21 mouse cellular contexts compared by ENCODE assay signal in genomic region chr2:130582552-130582951, GRCm38 (mm10). TPM values are rescaled to one million over a fixed set of nuclear protein-coding genes. Genes with fewer than 3 reads are reported as not detected.
DNase-seq lines count a peak whose midpoint lies in the region; ATAC-seq and TF ChIP-seq lines count a peak whose summit lies in the region.
"Had no signal": no experiment of that assay in that cellular context is flagged by ENCODE, and none has a peak within 500 bp of the region (broad histone marks: within the 10 kb centered on the region; RNA-seq: fewer than 3 reads in every experiment).

Gene Avp (minus strand): TSS chr2:130582554.

- H3K9ac ChIP-seq in heart, adult 2 months (ENCODE audit: low read depth, low read length), result no peak within 1 kb of the TSS
- H3K9ac ChIP-seq in kidney, embryonic 15.5 days, result no peak within 1 kb of the TSS
- no peak within 1 kb of the TSS for H3K9ac ChIP-seq in forebrain, embryonic 14.5 days (ENCODE audit: low read length)
- H3K9ac ChIP-seq: liver, postnatal 0 days had no signal

- H3K79me2 ChIP-seq in heart, adult 2 months (replicated peaks; ENCODE audit: control insufficient read depth, insufficient read depth, low read length), result no peaks in the 10 kb centered on the region

- WGBS in heart, adult 2 months, result 52% methylated on average over 10 of the region's 10 CpGs
- 43% methylated on average over 10 of the region's 10 CpGs for WGBS in kidney, embryonic 15.5 days
- 33% methylated on average over 10 of the region's 10 CpGs for WGBS in forebrain, embryonic 14.5 days
- WGBS in limb, embryonic 10.5 days, result 39% methylated on average over 10 of the region's 10 CpGs

- H3K36me3 ChIP-seq in heart, adult 2 months (ENCODE audit: control insufficient read depth, insufficient read depth, low read length), result no peaks in the 10 kb centered on the region
- H3K36me3 ChIP-seq in kidney, embryonic 15.5 days, result no peaks in the 10 kb centered on the region
- H3K36me3 ChIP-seq in forebrain, embryonic 14.5 days (ENCODE audit: control insufficient read depth, insufficient read depth, low read length), result no peaks in the 10 kb centered on the region
- H3K36me3 ChIP-seq in limb, embryonic 10.5 days, result no peaks in the 10 kb centered on the region

- H3K4me3 ChIP-seq in heart, adult 2 months, result no peak within 1 kb of the TSS
- no peak within 1 kb of the TSS for H3K4me3 ChIP-seq in kidney, embryonic 15.5 days (replicated peaks)
- no peak within 1 kb of the TSS for H3K4me3 ChIP-seq in forebrain, embryonic 14.5 days (ENCODE audit: low read depth, low read length)
- no peak within 1 kb of the TSS for H3K4me3 ChIP-seq in limb, embryonic 10.5 days

- no peak for TF ChIP-seq CTCF in heart, adult 2 months (IDR thresholded peaks at IDR 0.05)

- ATAC-seq in kidney, embryonic 15.5 days (replicated peaks; ENCODE audit: low FRiP score), result no peak
- ATAC-seq in forebrain, embryonic 14.5 days, result no peak
- ATAC-seq: intestine, embryonic 16.5 days; liver, postnatal 0 days had no signal

- no peaks in the 10 kb centered on the region for H3K9me3 ChIP-seq in kidney, embryonic 15.5 days (replicated peaks)
- H3K9me3 ChIP-seq in forebrain, embryonic 14.5 days (replicated peaks; ENCODE audit: control insufficient read depth, low read length), result no peaks in the 10 kb centered on the region
- H3K9me3 ChIP-seq in limb, embryonic 10.5 days (replicated peaks), result no peaks in the 10 kb centered on the region
- H3K9me3 ChIP-seq: megakaryocyte, embryonic 14.5 days had no signal

- no peak for TF ChIP-seq POLR2A in heart, adult 2 months (IDR thresholded peaks at IDR 0.05; ENCODE audit: insufficient read depth, low read depth, low read length)

- H3K27me3 ChIP-seq in heart, adult 2 months (ENCODE audit: control insufficient read depth, insufficient read depth, low read length), result peaks cover 19% of the 10 kb centered on the region
- peaks cover 57% of the 10 kb centered on the region for H3K27me3 ChIP-seq in kidney, embryonic 15.5 days
- peaks cover 51% of the 10 kb centered on the region for H3K27me3 ChIP-seq in forebrain, embryonic 14.5 days (replicated peaks; ENCODE audit: control insufficient read depth, insufficient read depth, low read length)
- peaks cover 70% of the 10 kb centered on the region for H3K27me3 ChIP-seq in limb, embryonic 10.5 days (ENCODE audit: low read depth, poor library complexity, severe bottlenecking)

- no peak within 1 kb of the TSS for H3K27ac ChIP-seq in heart, adult 2 months
- H3K27ac ChIP-seq in kidney, embryonic 15.5 days, result no peak within 1 kb of the TSS
- H3K27ac ChIP-seq in forebrain, embryonic 14.5 days (ENCODE audit: low read depth, low read length), result no peak within 1 kb of the TSS
- 0 out of 2 replicates have a peak within 1 kb of the TSS, but pooled peaks have one; percentile 14 for H3K27ac ChIP-seq in limb, embryonic 10.5 days
- H3K27ac ChIP-seq: left cerebral cortex, adult 2 months had no signal

- no peak for TF ChIP-seq EP300 in heart, adult 2 months (IDR thresholded peaks at IDR 0.05; ENCODE audit: insufficient read depth, low read depth, low read length)

- intact Hi-C loops in heart, adult 2 months (cut with DNase I), result no loop called here

- no peaks in the 10 kb centered on the region for H3K4me1 ChIP-seq in heart, adult 2 months (ENCODE audit: control insufficient read depth, insufficient read depth, low read length)
- H3K4me1 ChIP-seq in kidney, embryonic 15.5 days, result peaks cover 19% of the 10 kb centered on the region
- no peaks in the 10 kb centered on the region for H3K4me1 ChIP-seq in forebrain, embryonic 14.5 days (ENCODE audit: control insufficient read depth, insufficient read depth, low read length)
- H3K4me1 ChIP-seq in limb, embryonic 10.5 days, result peaks cover 23% of the 10 kb centered on the region

- H3K4me2 ChIP-seq in kidney, embryonic 15.5 days, result peak within 1 kb of the TSS; percentile 63; the same call in 1 of the 2 replicates
- no peak within 1 kb of the TSS for H3K4me2 ChIP-seq in forebrain, embryonic 14.5 days (ENCODE audit: low read length)

- DNase-seq in heart, adult 18-20 months, result no peak
- DNase-seq in heart, adult 2 months, result no peak
- DNase-seq in kidney, postnatal 14 days, result no peak
- DNase-seq in forebrain, embryonic 14.5 days (ENCODE audit: low spot score), result no peak
- DNase-seq in limb, embryonic 10.5 days (ENCODE audit: low spot score), result no peak
- DNase-seq in frontal cortex, postnatal 14 days (ENCODE audit: low spot score in 2 of 2), result no peak
- DNase-seq: adrenal gland, postnatal 36 days; B cell, adult 2 months; cerebellum, adult 2 months; liver; liver, postnatal 0 days; lung, postnatal 14 days had no signal

RNA-seq across cellular contexts. Expression of gene Avp, which starts in this region (rescaled TPM):
- 10 to 100 TPM; 15.5 to 25.6 TPM for total RNA-seq in heart, adult 18-20 months (2021)
- total RNA-seq in heart, adult 2 months (2021), result 10 to 100 TPM in 1 of 2 experiments, 1 to 10 TPM in 1; 9.8 to 10.3 TPM
- not detected in 2 replicates for polyA plus RNA-seq in heart, adult 2 months (2012; rRNA removed)
- polyA plus RNA-seq in kidney, embryonic 15.5 days (2015; fragmentation: Nextera tagmentation; extraction: Ambion mirVana), result not detected in 2 replicates
- polyA plus RNA-seq in forebrain, embryonic 14.5 days (2014; fragmentation: Nextera tagmentation; extraction: Ambion mirVana), result 17.7 and 27.0 TPM in 2 replicates
- polyA plus RNA-seq in limb, embryonic 10.5 days (2016; fragmentation: Nextera tagmentation; extraction: Ambion mirVana), result not detected in 2 replicates
- total RNA-seq: adrenal gland, postnatal 36 days; gastrocnemius, postnatal 4 days; neutrophil, adult 5-6 weeks had no signal
- polyA plus RNA-seq: cerebellum, adult 2 months; embryonic facial prominence, embryonic 11.5 days; intestine, embryonic 16.5 days; kidney, embryonic 16.5 days; liver, postnatal 0 days; testis, adult 2 months had no signal

Comparison
In these comparisons a context has a peak if more than half of its experiments do, and no peak if none do; other contexts are left out.
1. RNA of gene Avp (polyA plus RNA-seq): 17.7 to 27.0 TPM in forebrain, embryonic 14.5 days; not detected in heart, adult 2 months, not detected in kidney, embryonic 15.5 days and not detected in limb, embryonic 10.5 days; every median in the first group is over 10 times any median in the second.